Mouse (Mus musculus): ENCODE measurements around the gene Rimbp3. TPM values are rescaled to one million over a fixed set of nuclear protein-coding genes. Genes with fewer than 3 reads are reported as not detected.
"Not testable (repeated sequence)": the region's sequence is repeated elsewhere in the genome, so short reads cannot be mapped to it uniquely, and the experiment has no call there.

The Rimbp3 gene
- total RNA-seq, 2 experiments from 2014 or later, result 0.08 to 0.14 TPM

GRCm38 (mm10) chr16:17209981-17210838, 1.8 kb downstream of the Rimbp3 start:
- DNase-seq (ENCODE audit: low spot score), result peak; percentile 71
- intact Hi-C loops (cut with DNase I), result loop anchor here (1.0 to 5.0 kb wide), 4 partner anchors 23 to 78 kb away; partner anchors contain the start of genes Hic2, Sdf2l1 and Tmem191c

GRCm38 (mm10) chr16:17216934-17217633, 8.7 kb downstream of the Rimbp3 start:
- intact Hi-C loops (cut with DNase I), result no loop called here
- DNase-seq (ENCODE audit: low spot score), result no peak

- intact Hi-C loops (cut with DNase I), result no loop called here
- no peak for DNase-seq (ENCODE audit: low spot score)
Measured at GRCm38 (mm10) chr16:17220127-17220733, 11.8 kb downstream of the Rimbp3 start.

GRCm38 (mm10) chr16:17222197-17222596, 13.8 kb downstream of the Rimbp3 start:
- intact Hi-C loops (cut with DNase I), result no loop called here
- DNase-seq (ENCODE audit: low spot score), result peak; percentile 80

- DNase-seq (ENCODE audit: low spot score), result no peak
- intact Hi-C loops (cut with DNase I), result no loop called here
Measured at GRCm38 (mm10) chr16:17225584-17225983, 17.2 kb downstream of the Rimbp3 start.

GRCm38 (mm10) chr16:17226496-17226895, 18.1 kb downstream of the Rimbp3 start:
- intact Hi-C loops (cut with DNase I), result no loop called here
- no peak for DNase-seq (ENCODE audit: low spot score)

GRCm38 (mm10) chr16:17231523-17231922, 23.1 kb downstream of the Rimbp3 start:
- intact Hi-C loops (cut with DNase I), result not testable (repeated sequence)

GRCm38 (mm10) chr16:17232794-17233701, 24.6 kb downstream of the Rimbp3 start, which contains the start of gene Hic2:
TSS of gene Hic2 (plus strand) at chr16:17233572.
- intact Hi-C loops (cut with DNase I), result loop anchor here (2.0 kb wide), 1 partner anchor 24 kb away; the partner anchor contains the start of gene Rimbp3
- DNase-seq (ENCODE audit: low spot score), result peak; percentile 93

More at GRCm38 (mm10) chr16:17231523-17231922, 23.1 kb downstream of the Rimbp3 start:
- DNase-seq (ENCODE audit: low spot score), result not testable (repeated sequence)

- intact Hi-C loops (cut with DNase I), result loop anchor here (2.0 kb wide), 1 partner anchor 25 kb away; the partner anchor contains the start of gene Rimbp3
- peak; percentile 6 for DNase-seq (ENCODE audit: low spot score)
Measured at GRCm38 (mm10) chr16:17233702-17234498, 25.5 kb downstream of the Rimbp3 start.

GRCm38 (mm10) chr16:17234499-17234895, 26.1 kb downstream of the Rimbp3 start:
- no peak for DNase-seq (ENCODE audit: low spot score)
- intact Hi-C loops (cut with DNase I), result no loop called here

GRCm38 (mm10) chr16:17234916-17235665, 26.7 kb downstream of the Rimbp3 start:
- no peak for DNase-seq (ENCODE audit: low spot score)
- intact Hi-C loops (cut with DNase I), result no loop called here

- DNase-seq (ENCODE audit: low spot score), result no peak
- intact Hi-C loops (cut with DNase I), result loop anchor here (2.0 kb wide), 1 partner anchor 19 kb away; no protein-coding TSS in a partner anchor
Measured at GRCm38 (mm10) chr16:17237634-17238033, 29.2 kb downstream of the Rimbp3 start.

- DNase-seq (ENCODE audit: low spot score), result no peak
- intact Hi-C loops (cut with DNase I), result loop anchor here (2.0 kb wide), 1 partner anchor 17 kb away; no protein-coding TSS in a partner anchor
Measured at GRCm38 (mm10) chr16:17239409-17239808, 31.0 kb downstream of the Rimbp3 start.

GRCm38 (mm10) chr16:17243731-17244130, 35.3 kb downstream of the Rimbp3 start:
- DNase-seq (ENCODE audit: low spot score), result no peak
- intact Hi-C loops (cut with DNase I), result no loop called here

- no peak for DNase-seq (ENCODE audit: low spot score)
- intact Hi-C loops (cut with DNase I), result no loop called here
Measured at GRCm38 (mm10) chr16:17244996-17245395, 36.6 kb downstream of the Rimbp3 start.

GRCm38 (mm10) chr16:17247727-17248126, 39.3 kb downstream of the Rimbp3 start:
- DNase-seq (ENCODE audit: low spot score), result no peak
- intact Hi-C loops (cut with DNase I), result no loop called here

- intact Hi-C loops (cut with DNase I), result no loop called here
- no peak for DNase-seq (ENCODE audit: low spot score)
Measured at GRCm38 (mm10) chr16:17249135-17249534, 40.7 kb downstream of the Rimbp3 start.

GRCm38 (mm10) chr16:17251539-17251938, 43.1 kb downstream of the Rimbp3 start:
- intact Hi-C loops (cut with DNase I), result no loop called here
- DNase-seq (ENCODE audit: low spot score), result no peak
